Mouse (Mus musculus) adrenal gland, adult 18-20 months (tissue): ENCODE data around the gene Adgrb3. TPM values are rescaled to one million over a fixed set of nuclear protein-coding genes. Genes with fewer than 3 reads are reported as not detected.
A peak's percentile ranks its signal among the peaks of the same experiment; 100 is the strongest.

ENCODE experiments used
- DNase-seq, 2 experiments: peaks; one replicate each; pipeline ENCODE4 v3.0.0; 2021 to 2022; ENCODE audit warnings: low spot score in 2 of 2
- total RNA-seq, 2 experiments: library from RNA; stranded (reverse); gene quantifications; 1 replicate in 1 of 2; 2 replicates in 1 of 2; pipeline ENCODE4 v1.2.3; 2021

The Adgrb3 gene
- total RNA-seq, 2 experiments from 2014 or later: 0.64 to 0.83 TPM

DNA sequence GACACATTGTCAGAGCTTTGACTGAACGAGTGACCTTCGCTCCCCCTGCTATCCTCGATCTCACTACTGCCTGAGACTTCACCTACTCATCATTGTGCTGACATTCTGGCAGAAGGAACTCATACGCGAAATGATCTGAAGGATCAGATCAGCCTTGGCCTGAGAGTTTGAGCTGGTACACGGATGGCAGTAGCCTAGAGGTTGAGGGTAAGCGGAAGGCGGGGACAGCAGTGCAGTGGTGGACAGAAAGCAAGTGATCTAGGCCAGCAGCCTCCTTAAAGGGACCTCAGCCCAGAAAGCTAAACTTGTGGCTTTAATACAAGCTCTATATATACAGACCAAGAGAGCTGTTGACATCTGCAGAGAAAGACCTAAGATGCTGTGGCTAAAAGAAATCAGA lies 811.7 kb downstream of the Adgrb3 start:
- peak in 1 of 2 experiments; percentile 22 for DNase-seq
